Mouse (Mus musculus): ENCODE data around the gene Snx1. TPM values are rescaled to one million over a fixed set of nuclear protein-coding genes. Genes with fewer than 3 reads are reported as not detected.

The Snx1 gene
- polyA plus RNA-seq (2015; fragmentation: Nextera tagmentation; extraction: Ambion mirVana), result 137 and 144 TPM in 2 replicates

DNA sequence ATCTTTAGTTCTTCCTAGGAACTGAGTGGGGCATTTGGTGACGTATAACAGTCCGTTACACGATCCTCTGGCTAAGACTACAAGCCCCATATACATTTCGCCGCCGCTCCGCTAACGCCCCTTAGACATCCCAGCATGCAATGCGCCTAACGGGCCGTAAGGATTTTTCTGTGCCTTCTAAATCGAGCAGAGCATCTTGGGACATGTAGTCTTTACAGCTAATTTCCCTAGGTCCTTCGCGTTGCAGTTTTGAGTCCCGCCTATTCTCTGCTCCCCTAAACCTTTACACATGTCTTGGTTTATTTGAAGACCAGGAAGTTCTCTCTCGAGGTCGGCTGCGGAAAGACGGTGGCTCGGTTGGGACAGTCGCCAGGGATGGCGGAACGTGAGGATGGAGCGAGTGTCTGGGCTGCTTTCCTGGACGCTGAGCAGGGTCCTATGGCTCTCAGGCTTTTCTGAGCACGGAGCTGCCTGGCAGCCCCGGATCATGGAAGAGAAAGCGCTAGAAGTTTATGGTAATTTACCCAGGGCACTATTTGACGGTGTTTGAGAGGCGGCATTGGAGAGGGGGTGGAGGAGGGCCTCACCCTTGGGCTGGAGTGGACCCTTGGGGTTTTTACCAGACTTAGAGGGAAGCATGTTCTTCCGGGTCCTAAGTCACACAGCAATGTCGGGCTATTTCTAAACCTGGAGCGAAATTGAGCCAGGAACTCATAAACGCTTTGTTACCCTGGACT lies at the start of gene Snx1, which contains the start of gene Ciao2a:
Gene Snx1 (minus strand): TSS at position 132 of the 737 bp plus-strand sequence.
Gene Ciao2a (plus strand): TSS at position 156 of the 737 bp plus-strand sequence.
- Histone ChIP-seq H3K4me2 (replicated peaks) (peak within 1 kb of the TSS; percentile 66), H3K9me3 (no peaks in the 10 kb centered on the region), H3K4me3 (replicated peaks) (peak within 1 kb of the TSS; percentile 63), H3K9ac (peak within 1 kb of the TSS; percentile 63), H3K36me3 (no peaks in the 10 kb centered on the region), H3K4me1 (replicated peaks) (peaks cover 9% of the 10 kb centered on the region), H3K27me3 (replicated peaks) (no peaks in the 10 kb centered on the region), H3K27ac (peak within 1 kb of the TSS; percentile 79)
- under 1% methylated on average over 34 of the region's 34 CpGs for WGBS
- peak; percentile 86 for ATAC-seq

DNA sequence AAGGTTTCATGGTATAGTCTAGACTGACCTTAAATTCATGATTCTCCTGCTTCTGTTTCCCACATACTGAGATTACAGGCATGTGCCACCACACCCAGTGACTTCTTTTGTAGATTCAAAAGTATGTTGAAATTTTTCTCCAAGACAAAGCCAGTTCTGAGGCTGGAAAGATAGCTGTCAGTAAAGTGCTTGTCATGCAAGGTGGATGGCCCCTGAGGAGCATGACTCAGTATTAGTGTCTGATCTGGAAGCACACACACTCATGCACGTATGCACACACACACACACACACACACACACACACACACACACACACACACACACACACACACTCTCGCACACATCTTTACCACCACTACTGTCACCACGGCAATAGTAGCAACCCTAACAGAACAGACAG lies 48.6 kb upstream of the Snx1 start:
- 91% methylated on average over 3 of the region's 3 CpGs for WGBS
- Histone ChIP-seq H3K27ac (no peak overlapping the region), H3K36me3 (no peaks in the 10 kb centered on the region), H3K4me2 (replicated peaks) (no peak overlapping the region), H3K9ac (no peak overlapping the region), H3K27me3 (replicated peaks) (no peaks in the 10 kb centered on the region), H3K4me1 (replicated peaks) (no peaks in the 10 kb centered on the region), H3K4me3 (replicated peaks) (no peak overlapping the region), H3K9me3 (no peaks in the 10 kb centered on the region)
- no peak for ATAC-seq

DNA sequence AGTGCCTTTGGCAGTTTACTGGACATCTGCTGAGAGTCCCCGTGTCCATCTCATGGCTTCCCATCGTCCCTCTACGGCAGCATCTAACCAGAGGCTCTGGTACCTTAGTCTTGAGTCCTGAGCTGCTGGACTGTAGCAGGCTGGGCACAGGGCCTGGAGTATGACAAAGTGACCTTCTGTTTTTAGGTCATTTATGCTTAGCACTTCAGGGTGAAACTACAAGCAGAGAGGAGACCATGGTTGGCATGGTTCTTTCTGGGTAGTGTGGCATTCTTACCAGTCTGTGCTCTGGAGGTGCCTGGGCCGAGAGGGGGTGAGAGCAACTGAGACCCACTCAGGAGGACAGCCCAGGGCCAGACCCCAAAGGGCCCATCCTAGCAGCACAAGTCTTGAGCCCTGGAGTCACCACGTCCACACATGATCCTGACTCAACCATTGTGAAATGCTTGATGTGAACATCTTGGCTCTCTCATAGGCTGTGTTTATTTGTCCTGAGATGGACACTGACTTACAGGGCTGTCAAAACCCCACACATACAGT lies 47.0 kb upstream of the Snx1 start:
- ATAC-seq, result no peak
- Histone ChIP-seq H3K9me3 (no peaks in the 10 kb centered on the region), H3K27me3 (replicated peaks) (no peaks in the 10 kb centered on the region), H3K4me2 (replicated peaks) (no peak overlapping the region), H3K4me1 (replicated peaks) (no peaks in the 10 kb centered on the region), H3K27ac (no peak overlapping the region), H3K4me3 (replicated peaks) (no peak overlapping the region), H3K9ac (no peak overlapping the region), H3K36me3 (no peaks in the 10 kb centered on the region)
- 94% methylated on average over 5 of the region's 5 CpGs for WGBS

DNA sequence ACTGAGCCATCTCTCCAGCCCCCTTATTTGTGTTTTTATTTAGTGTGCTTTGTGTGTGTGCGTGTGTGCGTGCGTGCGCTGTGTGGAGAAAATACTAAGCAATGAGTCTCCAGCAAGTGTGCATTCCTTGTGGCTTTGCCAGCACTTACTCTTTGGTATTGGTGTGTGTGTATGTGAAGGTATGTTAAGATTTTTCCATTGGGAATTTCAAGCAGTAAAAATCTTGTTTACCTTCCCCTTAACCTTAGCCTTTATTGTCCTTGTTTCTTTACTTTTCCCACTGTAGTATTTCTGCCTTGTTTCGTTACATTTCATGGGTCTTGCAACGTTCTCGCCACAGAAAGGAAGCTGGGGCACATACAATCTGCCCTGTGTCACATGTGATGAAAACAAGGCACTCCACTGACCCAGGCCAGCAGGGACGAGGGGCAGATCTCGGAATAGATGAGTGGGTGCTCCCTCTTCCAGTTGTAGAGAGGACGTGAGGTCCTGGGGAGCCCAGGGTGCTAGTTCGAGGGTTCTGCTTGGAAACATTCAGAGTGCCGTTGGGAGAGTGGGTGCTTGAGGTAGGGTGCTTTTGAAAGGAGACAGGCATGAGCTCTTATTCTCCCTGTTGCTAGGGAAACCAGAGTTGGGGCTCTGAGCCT lies 45.0 kb upstream of the Snx1 start:
- Histone ChIP-seq H3K9me3 (no peaks in the 10 kb centered on the region), H3K4me3 (replicated peaks) (no peak overlapping the region), H3K9ac (no peak overlapping the region), H3K36me3 (no peaks in the 10 kb centered on the region), H3K4me1 (replicated peaks) (no peaks in the 10 kb centered on the region), H3K27ac (no peak overlapping the region), H3K4me2 (replicated peaks) (no peak overlapping the region), H3K27me3 (replicated peaks) (no peaks in the 10 kb centered on the region)
- WGBS, result 62% methylated on average over 12 of the region's 12 CpGs
- no peak for ATAC-seq

DNA sequence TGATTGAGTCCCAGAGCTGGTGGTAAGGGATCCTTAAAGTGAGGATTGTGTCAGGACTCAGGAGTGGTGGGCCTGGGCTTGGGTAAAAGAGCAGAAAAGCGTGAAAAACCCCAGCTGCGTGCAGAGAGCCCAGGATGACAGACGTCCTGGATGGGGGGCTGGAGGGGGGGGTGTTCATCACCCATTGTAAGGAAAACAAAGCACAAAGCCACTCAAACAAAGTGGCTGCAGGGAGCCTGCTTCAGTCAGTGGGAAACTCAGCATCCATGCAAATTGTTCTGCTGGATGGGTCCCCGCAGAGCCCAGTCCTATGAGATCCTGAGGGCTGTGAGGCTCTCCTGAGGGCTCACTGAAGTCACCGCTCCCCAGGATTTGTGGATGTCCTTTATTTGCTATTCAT lies 44.1 kb upstream of the Snx1 start:
- Histone ChIP-seq H3K9ac (no peak overlapping the region), H3K36me3 (no peaks in the 10 kb centered on the region), H3K9me3 (no peaks in the 10 kb centered on the region), H3K27me3 (replicated peaks) (no peaks in the 10 kb centered on the region), H3K27ac (no peak overlapping the region), H3K4me3 (replicated peaks) (no peak overlapping the region), H3K4me1 (replicated peaks) (no peaks in the 10 kb centered on the region), H3K4me2 (replicated peaks) (no peak overlapping the region)
- ATAC-seq, result no peak
- 59% methylated on average over 5 of the region's 5 CpGs for WGBS

DNA sequence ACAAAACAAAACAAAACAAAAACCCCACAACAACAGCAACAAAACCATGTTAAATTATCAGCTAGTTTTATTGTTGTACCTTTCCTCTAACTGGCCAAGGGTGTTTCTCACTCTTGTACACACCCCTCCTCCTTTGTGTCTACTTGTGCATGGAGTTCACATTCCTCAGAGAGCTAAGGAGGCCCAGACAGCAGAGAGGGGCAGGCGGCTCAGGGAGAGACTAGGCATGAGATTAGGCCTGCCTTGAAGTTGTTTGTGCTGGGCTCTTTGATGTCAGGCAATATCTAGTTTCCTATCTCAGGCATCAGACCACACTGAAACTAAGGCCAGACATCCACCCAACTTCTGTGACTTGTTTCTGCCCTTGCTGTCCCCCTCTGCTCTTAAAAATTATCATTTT lies 41.8 kb upstream of the Snx1 start:
- no peak overlapping the region for H3K4me3 ChIP-seq (replicated peaks)
- H3K4me1 ChIP-seq (replicated peaks), result no peaks in the 10 kb centered on the region
- no peak overlapping the region for H3K9ac ChIP-seq
- H3K27ac ChIP-seq, result no peak overlapping the region
- ATAC-seq, result peak; percentile 84
- no peaks in the 10 kb centered on the region for H3K9me3 ChIP-seq
- H3K27me3 ChIP-seq (replicated peaks), result no peaks in the 10 kb centered on the region
- no peaks in the 10 kb centered on the region for H3K36me3 ChIP-seq
- WGBS, result 9% methylated on average over 1 of the region's 1 CpGs
- H3K4me2 ChIP-seq (replicated peaks), result no peak overlapping the region

DNA sequence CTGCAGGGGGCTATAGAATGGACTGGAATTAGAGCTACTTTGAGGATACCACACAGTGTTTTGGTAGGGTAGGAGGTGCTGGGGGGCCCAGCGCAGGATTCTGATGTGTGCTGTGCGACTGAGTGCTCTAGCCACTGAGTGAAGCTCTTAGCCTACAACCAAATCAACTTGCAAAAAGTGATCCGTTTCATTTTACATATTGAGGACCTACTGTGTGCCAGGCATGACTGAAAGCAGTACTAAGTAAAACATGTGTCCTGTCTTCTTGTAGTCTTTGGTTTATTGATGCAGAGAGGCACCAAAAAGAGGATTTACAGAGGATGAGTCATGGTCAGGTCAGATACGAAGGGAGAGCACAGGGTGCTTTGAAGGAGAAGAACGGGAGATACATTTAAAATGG lies 40.8 kb upstream of the Snx1 start:
- H3K4me3 ChIP-seq (replicated peaks), result no peak overlapping the region
- no peaks in the 10 kb centered on the region for H3K27me3 ChIP-seq (replicated peaks)
- H3K36me3 ChIP-seq, result no peaks in the 10 kb centered on the region
- ATAC-seq, result no peak
- H3K4me2 ChIP-seq (replicated peaks), result no peak overlapping the region
- H3K9ac ChIP-seq, result no peak overlapping the region
- no peaks in the 10 kb centered on the region for H3K9me3 ChIP-seq
- WGBS, result 76% methylated on average over 5 of the region's 5 CpGs
- H3K27ac ChIP-seq, result no peak overlapping the region
- no peaks in the 10 kb centered on the region for H3K4me1 ChIP-seq (replicated peaks)

DNA sequence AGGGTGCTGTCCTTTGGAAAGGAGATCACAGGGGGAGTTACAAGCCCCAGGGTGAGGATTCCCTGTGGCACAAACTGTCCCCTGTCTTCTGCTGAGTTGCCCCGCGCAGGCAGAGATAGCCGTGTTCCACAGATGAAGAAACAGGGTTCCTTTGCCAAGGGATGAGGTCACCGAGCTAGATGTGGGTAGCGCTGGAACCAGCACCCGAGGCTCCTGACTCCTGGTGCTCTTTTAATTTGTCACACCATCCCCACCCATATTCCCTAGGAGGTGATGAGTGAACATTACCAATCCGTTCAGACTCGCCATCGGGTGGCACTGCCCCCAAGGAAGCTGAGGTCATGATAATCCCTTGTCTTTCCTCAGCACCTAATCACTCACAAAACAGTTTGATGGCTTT lies 36.6 kb upstream of the Snx1 start:
- WGBS, result 83% methylated on average over 9 of the region's 9 CpGs
- H3K27me3 ChIP-seq (replicated peaks), result peaks cover 2% of the 10 kb centered on the region; the same call in 1 of the 2 replicates
- H3K36me3 ChIP-seq, result no peaks in the 10 kb centered on the region
- H3K9ac ChIP-seq, result no peak overlapping the region
- no peak overlapping the region for H3K4me2 ChIP-seq (replicated peaks)
- H3K27ac ChIP-seq, result no peak overlapping the region
- no peak for ATAC-seq
- H3K9me3 ChIP-seq, result no peaks in the 10 kb centered on the region
- H3K4me3 ChIP-seq (replicated peaks), result no peak overlapping the region
- H3K4me1 ChIP-seq (replicated peaks), result peaks cover 5% of the 10 kb centered on the region; the same call in 1 of the 2 replicates

DNA sequence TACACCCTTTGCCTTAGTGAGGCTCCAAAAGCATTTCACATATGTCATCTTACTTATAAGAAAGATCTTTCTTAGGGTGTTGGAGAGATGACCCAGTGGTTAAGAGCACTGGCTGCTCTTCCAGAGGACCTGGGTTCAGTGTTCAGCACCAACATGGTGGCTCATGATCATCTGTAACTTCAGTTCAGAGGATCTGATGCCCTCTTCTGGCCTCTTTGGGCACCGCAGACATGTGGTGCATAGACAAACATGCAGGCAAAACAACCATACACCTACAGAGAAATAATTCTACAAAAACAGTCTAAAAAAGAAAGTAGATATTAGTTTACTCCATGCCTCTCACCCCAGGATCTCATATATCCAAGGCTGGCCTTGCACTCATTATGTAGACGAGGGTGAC lies 33.8 kb upstream of the Snx1 start:
- 95% methylated on average over 2 of the region's 2 CpGs for WGBS
- Histone ChIP-seq H3K9ac (no peak overlapping the region), H3K4me1 (replicated peaks) (peaks cover 5% of the 10 kb centered on the region; the same call in 1 of the 2 replicates), H3K27me3 (replicated peaks) (peaks cover 2% of the 10 kb centered on the region; the same call in 1 of the 2 replicates), H3K4me2 (replicated peaks) (no peak overlapping the region), H3K4me3 (replicated peaks) (no peak overlapping the region), H3K36me3 (no peaks in the 10 kb centered on the region), H3K9me3 (no peaks in the 10 kb centered on the region), H3K27ac (no peak overlapping the region)
- ATAC-seq, result no peak

DNA sequence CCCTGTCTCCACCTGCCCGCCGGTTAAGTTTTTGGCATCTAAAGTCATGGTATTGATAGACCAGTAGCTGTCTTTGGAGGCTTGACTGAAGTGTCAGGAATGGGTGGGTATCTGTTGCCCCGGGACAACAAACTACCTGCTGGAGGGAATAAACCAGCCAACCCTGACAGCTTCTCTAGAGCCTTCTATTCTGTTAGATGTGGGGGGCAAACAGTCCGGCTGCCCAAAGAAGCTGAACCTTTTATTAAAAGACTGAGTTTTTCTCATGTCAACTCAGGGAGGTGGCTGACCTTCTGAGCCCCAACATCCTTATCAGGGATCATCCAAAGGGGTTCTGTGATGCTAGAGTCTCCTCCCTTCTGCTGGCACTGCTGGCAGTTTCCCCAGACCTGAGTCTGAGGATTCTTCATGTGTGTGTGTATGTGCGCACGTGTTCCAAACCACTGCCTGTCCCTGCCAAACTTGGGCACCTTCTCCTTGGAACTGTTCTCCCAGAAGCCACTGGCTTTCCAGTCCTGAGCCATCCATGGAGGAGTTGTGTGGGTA lies 32.6 kb upstream of the Snx1 start:
- Histone ChIP-seq H3K27ac (no peak overlapping the region), H3K4me1 (replicated peaks) (peaks cover 5% of the 10 kb centered on the region; the same call in 1 of the 2 replicates), H3K9ac (no peak overlapping the region), H3K36me3 (no peaks in the 10 kb centered on the region), H3K4me2 (replicated peaks) (peak overlapping the region; percentile 85), H3K27me3 (replicated peaks) (peaks cover 2% of the 10 kb centered on the region; the same call in 1 of the 2 replicates), H3K4me3 (replicated peaks) (0 out of 2 replicates have a peak overlapping the region, but pooled peaks have one; percentile 46), H3K9me3 (no peaks in the 10 kb centered on the region)
- no peak for ATAC-seq
- 85% methylated on average over 6 of the region's 6 CpGs for WGBS

DNA sequence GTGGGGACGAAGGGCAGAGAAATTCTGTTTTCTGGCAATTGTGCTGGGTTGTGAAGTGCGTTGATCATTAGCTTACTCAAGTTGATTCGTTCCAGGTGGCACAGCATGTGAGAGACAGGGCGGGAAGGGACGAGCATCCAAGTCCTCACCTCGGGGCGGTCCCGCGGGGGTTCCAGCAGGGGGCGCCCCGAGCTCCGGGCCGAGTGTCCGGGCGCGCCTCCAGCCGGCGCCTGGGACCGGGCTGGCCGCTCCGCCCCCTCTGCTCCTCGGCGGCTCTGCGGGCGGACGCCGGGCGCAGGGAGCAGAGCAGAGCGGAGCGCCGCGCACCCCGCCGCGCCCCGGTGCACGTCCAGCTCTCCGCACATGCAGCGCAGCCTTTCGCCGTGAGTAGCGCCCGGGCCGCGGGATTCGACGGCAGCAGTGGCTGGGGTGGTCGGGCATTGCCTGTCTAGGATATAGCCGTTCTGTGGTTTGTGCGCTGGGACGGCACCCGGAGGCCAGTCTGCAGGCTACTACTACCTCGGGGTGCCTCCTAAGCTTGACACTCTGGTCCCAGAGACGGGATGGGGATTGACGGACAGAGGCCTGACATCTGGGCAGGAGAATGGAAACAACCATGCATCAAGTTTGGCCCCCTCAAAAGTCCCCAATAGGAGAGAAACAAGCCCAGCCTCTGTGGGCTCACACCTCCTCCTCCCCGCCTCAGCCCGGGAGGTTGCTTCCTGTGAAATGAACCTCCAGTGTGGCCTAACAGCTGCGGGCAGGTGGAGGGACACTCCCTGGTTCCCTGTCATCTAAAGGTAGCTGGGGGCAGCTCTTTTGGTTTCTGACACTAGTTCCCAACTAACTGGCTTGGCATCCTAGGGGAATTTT lies 31.8 kb upstream of the Snx1 start, which contains the start of gene Dapk2:
Gene Dapk2 (plus strand): TSS at position 266 of the 873 bp plus-strand sequence.
- Histone ChIP-seq H3K27me3 (replicated peaks) (peaks cover 2% of the 10 kb centered on the region; the same call in 1 of the 2 replicates), H3K36me3 (no peaks in the 10 kb centered on the region), H3K27ac (no peak within 1 kb of the TSS), H3K4me2 (replicated peaks) (peak within 1 kb of the TSS; percentile 85), H3K4me1 (replicated peaks) (peaks cover 5% of the 10 kb centered on the region; the same call in 1 of the 2 replicates), H3K9me3 (no peaks in the 10 kb centered on the region), H3K4me3 (replicated peaks) (peak within 1 kb of the TSS; percentile 46), H3K9ac (peak within 1 kb of the TSS; percentile 61)
- ATAC-seq, result peak; percentile 93
- WGBS, result 2% methylated on average over 55 of the region's 58 CpGs

Data from intestine, embryonic 15.5 days (tissue).